ENCODE assay signal across 8 mouse cellular contexts in the genomic region with DNA sequence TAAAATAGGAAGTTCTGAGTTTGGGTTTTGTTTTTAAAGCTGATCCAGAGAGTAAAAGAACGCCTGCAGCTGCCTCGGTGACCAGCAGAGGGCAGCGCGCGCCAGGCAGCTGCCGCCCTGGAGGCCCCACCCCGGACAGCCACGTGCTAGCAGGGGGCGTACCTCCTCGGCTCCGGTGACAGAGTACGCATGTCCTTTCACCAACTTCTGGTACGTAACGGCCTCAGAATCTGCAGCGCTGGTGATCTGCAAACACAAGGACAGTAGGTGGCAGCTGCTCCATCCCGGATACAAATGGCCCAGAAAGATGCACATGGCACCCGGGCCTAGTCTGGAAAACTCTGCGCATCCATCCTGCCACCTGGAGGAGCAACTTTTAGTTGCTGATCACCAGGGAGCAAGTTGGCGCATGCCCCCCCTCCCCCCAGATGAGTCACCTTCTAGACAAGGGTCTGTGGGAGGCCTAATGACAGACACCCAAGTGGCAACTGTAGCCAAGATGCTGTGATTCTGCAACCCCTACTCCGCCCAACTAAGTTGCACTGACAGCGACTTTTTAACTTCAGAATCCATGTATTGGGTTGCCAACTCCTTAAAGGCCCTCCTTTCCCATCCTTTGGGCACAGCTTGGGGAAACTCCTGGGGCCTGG. TPM values are rescaled to one million over a fixed set of nuclear protein-coding genes. Genes with fewer than 3 reads are reported as not detected.
DNase-seq lines count a peak whose midpoint lies in the region; ATAC-seq and TF ChIP-seq lines count a peak whose summit lies in the region.

No protein-coding gene starts in this region.

- peak overlapping the region; percentile 41 for H3K4me2 ChIP-seq in forebrain, embryonic 14.5 days (ENCODE audit: low read length)
- peak overlapping the region; percentile 47 for H3K4me2 ChIP-seq in liver, embryonic 16.5 days (ENCODE audit: low read depth, low read length)
- peak overlapping the region; percentile 50 for H3K4me2 ChIP-seq in neural tube, embryonic 13.5 days

- peak overlapping the region; percentile 2 to 29; a peak in 2 of 4 replicates for H3K4me3 ChIP-seq in ES-E14 (ENCODE audit: insufficient read depth in 1 of 2, low read depth in 1 of 2, low read length in 2 of 2, poor library complexity in 1 of 2, severe bottlenecking in 1 of 2)
- H3K4me3 ChIP-seq in forebrain, embryonic 14.5 days (ENCODE audit: low read depth, low read length): peak overlapping the region; percentile 1; the same call in 1 of the 2 replicates
- H3K4me3 ChIP-seq in liver, embryonic 16.5 days (ENCODE audit: low read depth, low read length): no peak overlapping the region
- H3K4me3 ChIP-seq in neural tube, embryonic 13.5 days: peak overlapping the region; percentile 20

- intact Hi-C loops in heart, postnatal 10 days (cut with DNase I): loop anchor here (1.0 kb wide), 4 partner anchors 16 to 114 kb away; a partner anchor contains a TSS

- H3K4me1 ChIP-seq in ES-E14 (ENCODE audit: control insufficient read depth in 2 of 2, insufficient read depth in 2 of 2, low read length in 2 of 2, poor library complexity in 1 of 2): peaks cover 2 to 19% of the 10 kb centered on the region in 2 experiments; a peak in 3 of 4 replicates
- no peaks in the 10 kb centered on the region; the same call in 1 of the 2 replicates for H3K4me1 ChIP-seq in forebrain, embryonic 14.5 days (ENCODE audit: control insufficient read depth, insufficient read depth, low read length)
- peaks cover 5% of the 10 kb centered on the region; the same call in 1 of the 2 replicates for H3K4me1 ChIP-seq in liver, embryonic 16.5 days (ENCODE audit: control insufficient read depth, low read depth, low read length)
- H3K4me1 ChIP-seq in neural tube, embryonic 13.5 days (replicated peaks): peaks cover 21% of the 10 kb centered on the region

- no peak overlapping the region for H3K27ac ChIP-seq in ES-E14 (ENCODE audit: insufficient read depth, low read depth, low read length, poor library complexity, severe bottlenecking)
- H3K27ac ChIP-seq in forebrain, embryonic 14.5 days (ENCODE audit: low read depth, low read length): no peak overlapping the region
- no peak overlapping the region for H3K27ac ChIP-seq in liver, embryonic 16.5 days (ENCODE audit: low read length)
- H3K27ac ChIP-seq in neural tube, embryonic 13.5 days (replicated peaks): peak overlapping the region; percentile 68; the same call in 1 of the 2 replicates

- 12% methylated on average over 21 of the region's 21 CpGs for WGBS in forebrain, embryonic 14.5 days
- WGBS in liver, embryonic 16.5 days (ENCODE audit: insufficient replicate concordance): 8% methylated on average over 21 of the region's 21 CpGs
- 12% methylated on average over 21 of the region's 21 CpGs for WGBS in neural tube, embryonic 13.5 days

- ATAC-seq in forebrain, embryonic 14.5 days: peak; percentile 97
- ATAC-seq in liver, embryonic 16.5 days (ENCODE audit: low read depth): peak; percentile 88
- peak; percentile 94 for ATAC-seq in neural tube, embryonic 13.5 days (ENCODE audit: low read depth)

- peak; percentile 71 for DNase-seq in ES-E14 (ENCODE audit: low read depth, low spot score)
- DNase-seq in cerebellum, adult 11 months: peak; percentile 86
- DNase-seq in forebrain, embryonic 14.5 days (ENCODE audit: low spot score): peak; percentile 94
- DNase-seq in heart, postnatal 10 days: peak; percentile 95
- DNase-seq in kidney, postnatal 4 days: peak; percentile 94 to 96
- peak; percentile 92 for DNase-seq in telencephalon, adult 2 months (ENCODE audit: low read depth, low spot score)

- H3K9me3 ChIP-seq in ES-E14 (ENCODE audit: control insufficient read depth, insufficient read depth, low read depth, low read length): no peaks in the 10 kb centered on the region
- H3K9me3 ChIP-seq in forebrain, embryonic 14.5 days (replicated peaks; ENCODE audit: control insufficient read depth, low read length): no peaks in the 10 kb centered on the region
- no peaks in the 10 kb centered on the region for H3K9me3 ChIP-seq in liver, embryonic 16.5 days (replicated peaks; ENCODE audit: control insufficient read depth, low read length)
- no peaks in the 10 kb centered on the region for H3K9me3 ChIP-seq in neural tube, embryonic 13.5 days

- no peaks in the 10 kb centered on the region for H3K36me3 ChIP-seq in ES-E14 (ENCODE audit: control insufficient read depth, insufficient read depth, low read length, poor library complexity, severe bottlenecking)
- peaks cover 42% of the 10 kb centered on the region for H3K36me3 ChIP-seq in forebrain, embryonic 14.5 days (ENCODE audit: control insufficient read depth, insufficient read depth, low read length)
- no peaks in the 10 kb centered on the region; the same call in 1 of the 2 replicates for H3K36me3 ChIP-seq in liver, embryonic 16.5 days (ENCODE audit: control insufficient read depth, insufficient read depth)
- H3K36me3 ChIP-seq in neural tube, embryonic 13.5 days: peaks cover 52% of the 10 kb centered on the region

- H3K27me3 ChIP-seq in forebrain, embryonic 14.5 days (replicated peaks; ENCODE audit: control insufficient read depth, insufficient read depth, low read length): no peaks in the 10 kb centered on the region
- H3K27me3 ChIP-seq in liver, embryonic 16.5 days (ENCODE audit: control insufficient read depth, insufficient read depth, low read depth, low read length): no peaks in the 10 kb centered on the region
- no peaks in the 10 kb centered on the region for H3K27me3 ChIP-seq in neural tube, embryonic 13.5 days

- in situ Hi-C loops in ES-E14 (cut with MboI; ENCODE audit: low sequenced_read_pairs in 2 of 2, unreplicated experiment in 2 of 2): loop anchor here in 1 of 2 experiments (5.0 kb wide), 1 partner anchor 52 kb away; no protein-coding TSS in a partner anchor

- peak overlapping the region; percentile 19; the same call in 1 of the 2 replicates for H3K9ac ChIP-seq in ES-E14 (ENCODE audit: insufficient read depth, low read depth, low read length, poor library complexity, severe bottlenecking)
- H3K9ac ChIP-seq in forebrain, embryonic 14.5 days (ENCODE audit: low read length): no peak overlapping the region
- H3K9ac ChIP-seq in liver, embryonic 16.5 days (ENCODE audit: low read depth, low read length): no peak overlapping the region
- H3K9ac ChIP-seq in neural tube, embryonic 13.5 days: 0 out of 2 replicates have a peak overlapping the region, but pooled peaks have one; percentile 18

TF ChIP-seq in ES-E14, 5 proteins besides CTCF, POLR2A, EP300 and RAD21:
- no peak for TF ChIP-seq MAFK (IDR thresholded peaks at IDR 0.05; ENCODE audit: insufficient read depth, low read depth, low read length)
- TF ChIP-seq ZC3H11A (IDR thresholded peaks at IDR 0.05; ENCODE audit: borderline replicate concordance, low read depth, low read length): peak; percentile 42; the same call in 1 of the 2 replicates

RNA-seq across cellular contexts. Expression of a gene that starts 27.5 kb away (rescaled TPM):
- 38.3 and 72.3 TPM in 2 replicates for total RNA-seq in ES-E14 (2012; rRNA removed)
- 39.6 and 53.5 TPM in 2 replicates for polyA plus RNA-seq in forebrain, embryonic 14.5 days (2014; fragmentation: Nextera tagmentation; extraction: Ambion mirVana)
- 10 to 100 TPM; 87.8 to 91.2 TPM for total RNA-seq in heart, postnatal 10 days (2021)
- 25.0 and 27.4 TPM in 2 replicates for polyA plus RNA-seq in liver, embryonic 16.5 days (2015; fragmentation: Nextera tagmentation; extraction: Ambion mirVana)
- polyA plus RNA-seq in neural tube, embryonic 13.5 days (2015; fragmentation: Nextera tagmentation; extraction: Ambion mirVana): 95.5 and 99.2 TPM in 2 replicates

Comparison
In these comparisons a context has a peak if more than half of its experiments do, and no peak if none do; other contexts are left out.
1. H3K9ac ChIP-seq: peak in ES-E14 (single experiment) and neural tube, embryonic 13.5 days (single experiment); none in forebrain, embryonic 14.5 days (single experiment) and liver, embryonic 16.5 days (single experiment).
2. Peak in every context shown above with its lines, with median percentiles within 50 percentile points of each other: DNase-seq, ATAC-seq and H3K4me2 ChIP-seq.